Mouse (Mus musculus) layer of hippocampus, adult 2 months (tissue): ENCODE data around the gene Slc9a3. TPM values are rescaled to one million over a fixed set of nuclear protein-coding genes. Genes with fewer than 3 reads are reported as not detected.

Experiments
- DNase-seq, 2 experiments: peaks; one replicate each; pipeline ENCODE4 v3.0.0; 2022; ENCODE audit warnings: low spot score in 2 of 2
- H3K27ac ChIP-seq: fragments of 200-600 bp; 2 replicates; pipeline ENCODE4 v1.8.1; 2022
- H3K4me3 ChIP-seq: fragments of 200-600 bp; 2 replicates; pipeline ENCODE4 v1.8.1; 2022; ENCODE audit warnings: mild to moderate bottlenecking
- CTCF ChIP-seq: fragments of 200-600 bp; conservative IDR thresholded peaks from 2 replicates; pipeline ENCODE4 v1.8.1; 2022; ENCODE audit warnings: antibody characterized with exemption, mild to moderate bottlenecking, moderate library complexity
- total RNA-seq, 2 experiments: library from RNA; stranded (reverse); gene quantifications; 2 replicates each; pipeline ENCODE4 v1.2.3; 2021

Gene Slc9a3
- total RNA-seq, 2 experiments from 2014 or later = 2.3 TPM

DNA sequence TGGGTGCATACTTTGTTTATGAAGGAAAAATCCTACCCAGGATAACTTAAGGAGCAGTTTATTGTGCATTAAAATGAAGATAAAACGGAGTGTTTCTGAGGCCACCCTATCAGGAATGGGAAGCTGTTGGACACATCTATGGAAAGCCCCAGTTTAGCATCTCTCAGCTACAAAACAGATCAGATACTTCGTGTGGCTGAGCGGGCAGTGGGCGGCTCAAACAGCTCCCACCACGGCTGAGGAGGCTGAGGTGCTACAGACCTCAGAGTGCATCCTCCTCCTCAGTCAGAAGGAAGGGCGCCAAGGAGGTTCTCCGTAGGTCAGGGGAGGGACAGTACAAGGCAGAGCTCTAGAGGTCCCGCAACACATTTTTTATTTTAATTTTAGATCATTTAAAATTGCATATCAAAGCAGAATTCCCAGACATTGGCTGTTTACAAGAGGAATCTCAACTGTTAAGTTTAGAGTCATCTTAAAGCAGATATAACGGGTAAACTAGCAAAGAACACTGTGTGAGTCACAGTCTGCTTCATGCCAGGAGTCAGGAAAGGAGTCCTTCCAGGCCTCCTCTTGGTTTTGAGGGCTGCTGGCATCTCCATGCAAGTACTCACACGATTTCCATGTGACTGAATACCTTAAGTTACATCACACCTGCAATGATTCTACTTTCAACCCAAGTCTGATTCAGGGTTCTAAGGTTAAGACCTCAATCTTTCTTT is 48.3 kb downstream of the Slc9a3 start:
- Histone ChIP-seq H3K27ac (peak overlapping the region; percentile 28; the same call in 1 of the 2 replicates), H3K4me3 (no peak overlapping the region)
- no peak for DNase-seq
- no peak for TF ChIP-seq CTCF

DNA sequence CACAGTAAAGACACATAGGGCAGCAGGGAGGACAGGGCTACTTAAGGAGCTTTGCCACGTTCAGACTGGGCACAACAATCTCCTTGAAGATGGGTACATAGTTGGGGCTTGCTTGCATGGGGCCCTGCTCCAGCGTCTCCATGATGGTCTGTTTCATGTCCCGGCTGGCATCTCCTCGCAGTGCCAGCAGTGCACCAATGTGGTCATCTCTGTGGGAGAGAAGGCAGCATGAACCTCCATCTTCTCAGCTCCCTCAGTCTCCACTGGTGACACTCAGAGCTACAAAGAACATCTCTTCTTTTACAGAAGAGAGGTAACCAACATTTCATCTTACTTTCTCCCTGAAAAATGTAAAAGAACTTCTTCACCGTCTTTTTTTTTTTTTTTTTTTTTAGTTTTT is 50.8 kb downstream of the Slc9a3 start:
- DNase-seq = no peak
- no peak overlapping the region for H3K27ac ChIP-seq
- no peak for TF ChIP-seq CTCF

DNA sequence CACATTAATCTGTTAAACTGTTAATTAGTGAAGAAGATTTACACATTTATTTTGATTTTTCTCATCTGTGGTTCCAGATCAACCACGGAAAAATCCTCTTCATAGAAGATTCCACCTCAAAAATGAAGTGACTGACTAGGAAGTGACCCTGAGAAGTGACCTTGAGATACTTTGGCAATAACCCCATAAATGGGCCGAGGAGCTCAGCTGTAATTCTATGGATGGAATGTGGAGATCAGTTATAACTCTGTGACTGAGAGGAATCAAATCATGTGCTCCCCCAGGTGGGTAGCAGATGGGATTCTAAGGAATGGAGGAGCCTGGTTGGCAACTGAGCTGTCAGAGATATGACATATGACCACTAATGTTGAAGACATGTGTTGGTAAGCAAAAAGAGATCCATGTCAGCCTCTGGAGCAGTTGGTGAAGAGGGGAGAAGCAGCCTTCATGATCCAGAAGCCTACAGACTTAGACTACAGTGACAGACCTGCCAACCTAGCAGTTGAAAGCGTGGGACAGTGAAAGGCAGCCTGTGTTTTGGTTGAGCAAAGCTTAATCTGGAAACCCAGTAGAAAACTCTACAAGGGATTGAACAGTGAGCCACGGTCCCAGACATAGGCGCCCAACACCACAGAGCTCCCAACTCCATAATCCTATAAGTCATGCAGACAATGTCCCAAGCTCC is 61.9 kb downstream of the Slc9a3 start:
- Histone ChIP-seq H3K27ac (no peak overlapping the region), H3K4me3 (no peak overlapping the region)
- no peak for TF ChIP-seq CTCF
- no peak for DNase-seq

More for the DNA sequence above, 50.8 kb downstream of the Slc9a3 start:
- no peak overlapping the region for H3K4me3 ChIP-seq

DNA sequence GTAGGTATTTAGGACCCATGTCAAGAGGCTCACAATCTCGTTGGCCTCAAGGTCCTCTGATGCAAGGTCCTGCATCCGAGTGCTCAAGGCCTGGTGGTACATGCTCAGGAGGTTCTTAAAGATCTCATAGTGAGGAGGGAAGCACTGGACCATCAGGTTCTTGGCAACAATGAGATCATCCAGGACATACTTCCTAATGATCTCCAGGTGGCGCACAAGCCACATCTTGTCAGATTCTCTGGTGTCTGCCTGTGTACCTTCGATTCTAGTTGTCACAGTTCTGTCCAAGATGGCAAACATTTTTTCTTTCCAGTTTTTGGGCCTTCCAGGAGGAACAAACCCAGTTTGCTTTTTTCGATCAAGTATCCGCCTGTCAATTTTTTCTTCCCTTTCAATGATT is 71.4 kb downstream of the Slc9a3 start:
- H3K27ac ChIP-seq = no peak overlapping the region
- TF ChIP-seq CTCF = peak; percentile 72
- DNase-seq = no peak
- H3K4me3 ChIP-seq = no peak overlapping the region

DNA sequence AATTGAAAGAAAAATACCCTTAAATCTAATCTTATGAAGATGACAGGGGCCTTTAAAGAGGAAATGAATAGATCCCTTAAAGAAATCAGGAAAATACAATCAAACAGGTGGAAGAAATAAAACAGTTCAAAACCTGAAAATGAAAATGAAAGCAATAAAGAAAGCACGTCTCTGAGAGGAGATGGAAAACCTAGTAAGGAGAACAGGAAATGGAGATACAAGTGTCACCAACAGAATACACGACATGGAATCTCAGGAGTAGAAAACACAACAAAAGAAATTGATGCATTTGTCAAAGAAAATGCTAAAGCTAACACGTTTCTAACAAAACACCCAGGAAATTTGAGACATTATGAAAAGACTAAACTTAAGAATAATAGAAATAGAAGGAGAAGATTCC is 75.2 kb downstream of the Slc9a3 start:
- DNase-seq = no peak
- TF ChIP-seq CTCF = no peak
- Histone ChIP-seq H3K4me3 (no peak overlapping the region), H3K27ac (no peak overlapping the region)

DNA sequence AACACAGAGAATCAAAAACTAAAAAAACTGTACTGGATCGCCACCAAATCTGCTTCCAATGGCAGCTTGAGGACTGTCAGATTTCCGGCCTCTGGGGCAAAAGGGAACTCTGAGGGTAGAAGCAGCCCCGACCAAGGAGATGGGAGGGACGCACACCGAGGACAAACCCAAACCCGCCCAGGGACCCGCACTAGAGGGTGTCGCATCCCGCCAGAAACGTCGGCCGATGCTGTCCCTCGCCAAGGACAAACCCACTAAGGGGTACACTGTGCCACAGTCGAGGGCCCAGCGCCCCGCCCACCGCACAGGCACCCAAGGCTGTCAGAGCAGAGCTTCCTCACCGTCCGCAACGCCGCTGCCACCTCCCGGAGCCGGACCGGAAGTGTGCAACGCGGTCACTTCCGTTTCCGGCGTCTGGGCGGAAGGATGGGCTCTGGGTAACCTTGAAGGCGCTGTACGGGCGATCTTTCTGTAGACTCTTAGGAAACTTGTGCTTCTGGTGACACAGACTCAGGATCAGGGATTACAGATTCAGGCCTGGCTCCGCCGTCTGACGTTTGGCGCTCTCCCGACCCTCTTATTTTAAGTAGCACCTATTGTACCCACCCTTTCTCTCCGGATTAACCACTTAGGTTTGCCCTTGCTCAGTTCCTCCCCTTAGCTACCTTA is 87.2 kb downstream of the Slc9a3 start, which contains the start of gene Exoc3:
Gene Exoc3, minus strand, starts transcription at position 416 of the 669 bp plus-strand sequence.
- Histone ChIP-seq H3K27ac (peak within 1 kb of the TSS; percentile 93), H3K4me3 (peak within 1 kb of the TSS; percentile 89)
- no peak for TF ChIP-seq CTCF
- DNase-seq = peak; percentile 89 to 90

DNA sequence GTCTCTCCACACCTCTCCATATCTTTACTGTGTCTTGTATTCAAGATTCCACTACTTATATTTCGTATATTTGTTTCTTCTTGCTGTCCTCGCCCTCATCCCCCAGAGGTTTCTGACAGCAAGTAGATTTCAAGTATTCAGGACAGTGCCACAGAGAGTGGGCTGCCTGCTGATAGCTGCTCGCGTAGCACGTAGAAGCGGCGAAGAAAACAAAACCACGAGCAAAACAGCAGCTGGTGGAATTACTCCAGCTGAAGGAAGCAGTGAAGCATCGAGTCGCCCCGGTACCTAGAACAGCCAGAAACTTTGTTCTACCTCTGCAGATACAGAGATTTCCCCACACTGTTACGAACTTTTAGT is 87.7 kb downstream of the Slc9a3 start:
- no peak for TF ChIP-seq CTCF
- peak in 1 of 2 experiments; percentile 16 for DNase-seq
- H3K27ac ChIP-seq = peak overlapping the region; percentile 93
- peak overlapping the region; percentile 89 for H3K4me3 ChIP-seq

DNA sequence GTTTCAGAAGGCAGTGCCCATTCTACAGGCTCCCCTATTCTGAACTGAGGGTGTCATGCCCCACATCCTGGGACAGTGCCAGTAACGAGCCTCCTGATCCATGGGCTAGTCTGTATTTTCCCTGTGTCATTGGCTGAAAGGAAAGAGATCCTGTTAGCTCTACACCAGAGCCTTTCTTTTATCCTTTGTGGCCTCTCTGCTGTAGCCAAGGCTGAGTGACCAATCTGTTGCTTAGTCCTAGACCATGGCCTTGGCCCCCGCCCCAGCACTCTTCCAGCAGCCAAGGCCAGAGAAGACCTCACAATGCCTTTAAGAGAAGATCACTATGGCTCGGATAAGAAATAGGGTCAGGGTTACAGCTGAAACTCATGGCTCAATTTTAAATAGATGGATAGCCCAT is 97.2 kb downstream of the Slc9a3 start:
- Histone ChIP-seq H3K4me3 (no peak overlapping the region), H3K27ac (no peak overlapping the region)
- TF ChIP-seq CTCF = no peak
- DNase-seq = no peak

Other genes starting within 250 kb of the Slc9a3 start
- gene Trip13, start 183.7 kb upstream of the Slc9a3 start, total RNA-seq = under 1 TPM; 0.49 to 0.76 TPM
- gene Brd9, start 183.6 kb upstream of the Slc9a3 start, total RNA-seq = 100 to 1,000 TPM; 114 to 139 TPM
- gene Zdhhc11, start 157.6 kb upstream of the Slc9a3 start, total RNA-seq = not detected
- 100 to 1,000 TPM; 267 to 277 TPM for gene Tppp, start 112.0 kb upstream of the Slc9a3 start, total RNA-seq
- gene Cep72, start 59.2 kb upstream of the Slc9a3 start, total RNA-seq = 1 to 10 TPM in 1 of 2 experiments, under 1 TPM in 1; 0.87 to 2.7 TPM
- gene Exoc3, start 87.3 kb downstream of the Slc9a3 start, total RNA-seq = 10 to 100 TPM; 64.0 to 67.1 TPM
- under 1 TPM; 0.74 to 0.77 TPM for gene Ahrr, start 170.9 kb downstream of the Slc9a3 start, total RNA-seq
- gene Pdcd6, start 196.1 kb downstream of the Slc9a3 start, total RNA-seq = 10 to 100 TPM; 70.8 to 77.4 TPM
- 100 to 1,000 TPM; 306 to 317 TPM for gene Sdha, start 228.8 kb downstream of the Slc9a3 start, total RNA-seq
- gene Ccdc127, start 228.9 kb downstream of the Slc9a3 start, total RNA-seq = 10 to 100 TPM; 87.5 to 90.4 TPM
- not detected for gene Lrrc14b, start 242.5 kb downstream of the Slc9a3 start, total RNA-seq